Mouse (Mus musculus) heart, adult 18-20 months (tissue): ENCODE measurements around the gene Mrpl45. TPM values are rescaled to one million over a fixed set of nuclear protein-coding genes. Genes with fewer than 3 reads are reported as not detected.

Experiments
- DNase-seq, 2 experiments: peaks; one replicate each; pipeline ENCODE4 v3.0.0; 2021 to 2022; ENCODE audit warnings: mixed read lengths in 1 of 2
- total RNA-seq, 2 experiments: library from RNA; stranded (reverse); gene quantifications; 2 replicates each; pipeline ENCODE4 v1.2.3; 2021

Gene Mrpl45
- total RNA-seq, 2 experiments from 2014 or later: 59.6 to 70.9 TPM

GRCm38 (mm10) chr11:97333896-97334295 lies 18.4 kb downstream of the Mrpl45 start:
- DNase-seq: no peak

GRCm38 (mm10) chr11:97334400-97334799 lies 18.9 kb downstream of the Mrpl45 start:
- DNase-seq: no peak

- no peak for DNase-seq
Measured at GRCm38 (mm10) chr11:97336238-97336637, 20.7 kb downstream of the Mrpl45 start.

GRCm38 (mm10) chr11:97336751-97337345 lies 21.3 kb downstream of the Mrpl45 start:
- DNase-seq: no peak

GRCm38 (mm10) chr11:97337363-97337762 lies 21.8 kb downstream of the Mrpl45 start:
- DNase-seq: no peak

DNA sequence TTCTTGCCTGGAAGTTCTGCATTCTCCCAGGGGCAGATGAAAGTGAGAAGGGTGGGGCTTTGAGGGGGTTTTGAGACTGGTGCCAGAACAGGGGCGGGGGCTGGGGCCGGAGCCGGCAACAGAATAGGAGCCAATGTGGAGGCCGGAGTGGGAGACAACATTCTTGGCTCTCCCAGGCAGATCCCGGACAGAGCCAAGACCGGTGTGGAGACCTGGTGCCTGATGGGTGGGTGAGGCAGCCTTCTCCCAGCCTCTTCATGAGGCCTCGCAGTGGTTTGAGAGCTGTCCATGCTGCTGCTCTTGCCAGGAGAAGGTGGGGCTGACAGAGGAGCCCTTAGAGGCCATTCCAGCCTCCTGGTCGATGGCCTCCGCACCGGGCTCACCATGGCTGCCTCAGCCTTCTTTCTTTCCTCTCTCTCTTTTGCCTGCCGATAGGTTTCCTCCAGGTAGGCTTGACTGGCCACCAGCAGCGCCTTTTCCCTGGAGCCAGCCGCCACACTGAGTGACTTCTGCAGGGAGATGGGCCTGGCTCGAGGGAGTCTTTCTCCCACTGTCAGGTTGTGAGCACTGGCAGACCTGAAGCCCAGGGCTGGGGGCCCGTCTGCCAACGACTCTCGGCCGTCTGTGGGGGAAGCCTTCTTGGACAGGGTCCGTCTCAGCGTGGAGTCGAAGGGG lies 22.9 kb downstream of the Mrpl45 start:
- peak in 1 of 2 experiments; percentile 49 for DNase-seq

DNA sequence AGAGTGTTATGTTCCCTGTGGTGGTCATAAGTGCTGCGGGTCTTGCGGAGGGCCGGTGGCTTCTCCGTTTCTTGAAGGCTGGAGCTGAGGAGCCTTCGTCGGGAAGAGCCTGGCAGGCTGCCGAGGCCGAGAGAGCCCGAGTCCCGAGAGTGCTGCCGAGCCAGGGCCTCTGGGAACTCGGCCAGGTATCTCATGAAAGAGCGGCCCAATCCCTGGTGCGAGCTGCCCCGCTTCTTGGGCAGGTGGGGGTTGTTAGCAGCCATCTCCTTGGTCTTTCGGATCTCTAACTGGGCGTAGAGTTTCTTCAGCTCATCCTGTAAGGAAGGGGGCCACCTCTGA lies 23.4 kb downstream of the Mrpl45 start:
- peak; percentile 72 to 77 for DNase-seq

GRCm38 (mm10) chr11:97343175-97343574 lies 27.7 kb downstream of the Mrpl45 start:
- DNase-seq: no peak

GRCm38 (mm10) chr11:97343619-97344018 lies 28.1 kb downstream of the Mrpl45 start:
- DNase-seq: peak in 1 of 2 experiments; percentile 57

DNA sequence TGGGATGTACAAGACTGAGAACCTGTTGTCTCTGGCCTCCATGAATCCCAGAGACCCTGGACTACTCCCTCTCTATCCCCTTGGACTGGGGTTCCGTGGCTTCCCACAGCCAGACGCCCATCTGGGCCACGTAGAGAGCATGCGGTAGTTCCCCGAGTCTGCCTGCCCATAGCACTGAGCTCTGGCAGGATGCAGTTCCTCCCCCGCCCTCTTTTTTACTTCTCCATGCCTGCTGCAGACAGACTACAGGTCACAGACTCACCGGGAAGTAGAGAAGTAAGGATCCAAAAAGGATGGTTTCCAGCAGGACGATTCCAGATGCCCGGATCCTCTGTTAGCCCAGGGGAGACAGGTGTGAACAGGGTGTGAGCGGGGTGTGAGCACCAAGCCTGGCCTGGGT lies 29.9 kb downstream of the Mrpl45 start:
- DNase-seq: no peak

GRCm38 (mm10) chr11:97346383-97346782 lies 30.9 kb downstream of the Mrpl45 start:
- DNase-seq: no peak

DNA sequence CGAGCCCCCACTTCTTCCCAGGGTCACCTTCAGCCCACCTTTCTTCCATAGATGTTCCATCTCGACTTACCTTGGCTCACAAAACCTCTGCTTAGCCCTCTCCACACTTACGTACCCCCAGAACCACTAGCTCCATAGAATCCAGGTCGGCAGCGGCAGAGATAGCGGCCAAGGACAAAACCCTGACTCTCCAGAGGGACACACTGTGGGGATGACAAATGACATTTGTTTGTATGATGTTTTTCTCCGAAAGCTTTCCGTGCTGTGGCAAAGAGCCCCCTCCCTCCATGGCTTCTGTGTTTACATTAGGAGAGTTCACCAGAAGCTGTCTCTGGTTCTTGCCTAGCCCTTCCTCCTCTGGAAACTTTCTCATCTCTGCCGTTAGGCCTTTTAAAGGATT lies 31.8 kb downstream of the Mrpl45 start:
- DNase-seq: no peak

DNA sequence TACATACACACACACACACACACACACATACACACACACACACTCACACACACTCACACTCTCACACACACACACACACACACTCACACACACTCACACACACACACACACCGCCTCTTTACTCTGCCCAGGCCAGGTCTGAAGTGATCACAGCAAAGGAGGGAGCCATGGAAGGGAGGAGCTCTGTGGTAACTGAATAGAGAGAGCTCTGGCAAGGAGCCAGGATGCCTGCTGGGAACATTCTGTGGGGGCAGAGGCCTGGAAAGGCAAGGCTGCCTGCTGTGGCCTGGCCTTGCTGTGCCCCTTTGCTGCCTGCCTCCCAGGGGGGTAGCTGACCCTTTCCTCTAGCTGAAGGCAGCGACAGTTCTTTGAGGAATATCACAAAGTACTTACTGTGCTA lies 34.5 kb downstream of the Mrpl45 start:
- peak; percentile 65 to 68 for DNase-seq

DNA sequence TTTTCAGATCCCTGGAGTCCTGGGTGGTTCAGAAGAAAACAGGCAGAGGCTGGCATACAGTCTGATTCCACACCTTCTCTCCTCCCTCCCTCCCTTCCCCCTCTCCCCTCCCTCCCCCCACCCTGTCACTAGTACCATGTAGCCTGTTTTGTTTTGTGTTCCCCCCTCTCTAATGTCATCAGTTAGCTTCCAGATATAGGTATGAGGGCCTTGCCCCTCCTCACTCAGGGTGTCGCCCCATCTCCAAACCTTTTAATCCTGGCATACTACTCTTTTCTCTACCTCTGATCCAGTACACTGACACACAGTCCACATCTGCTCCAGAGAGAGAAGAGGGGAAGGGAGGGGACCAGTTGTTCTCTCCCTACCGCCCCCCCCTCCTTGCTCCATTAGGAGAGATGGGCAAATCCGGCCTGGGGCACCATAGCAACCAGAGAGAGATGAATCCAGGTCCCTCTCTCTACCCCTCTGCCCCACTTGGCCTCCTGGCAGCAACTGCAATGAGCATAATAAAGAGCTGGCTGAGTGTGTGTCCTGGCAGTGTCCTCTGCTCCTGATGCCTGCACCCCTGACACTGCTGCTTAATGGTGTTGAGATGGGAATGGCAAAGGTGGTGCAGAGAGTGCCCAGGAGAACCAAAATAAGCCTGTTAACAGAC lies 36.6 kb downstream of the Mrpl45 start, which contains the start of gene Gpr179:
Gene Gpr179, minus strand, starts transcription at position 51 of the 658 bp plus-strand sequence.
- no peak for DNase-seq

DNA sequence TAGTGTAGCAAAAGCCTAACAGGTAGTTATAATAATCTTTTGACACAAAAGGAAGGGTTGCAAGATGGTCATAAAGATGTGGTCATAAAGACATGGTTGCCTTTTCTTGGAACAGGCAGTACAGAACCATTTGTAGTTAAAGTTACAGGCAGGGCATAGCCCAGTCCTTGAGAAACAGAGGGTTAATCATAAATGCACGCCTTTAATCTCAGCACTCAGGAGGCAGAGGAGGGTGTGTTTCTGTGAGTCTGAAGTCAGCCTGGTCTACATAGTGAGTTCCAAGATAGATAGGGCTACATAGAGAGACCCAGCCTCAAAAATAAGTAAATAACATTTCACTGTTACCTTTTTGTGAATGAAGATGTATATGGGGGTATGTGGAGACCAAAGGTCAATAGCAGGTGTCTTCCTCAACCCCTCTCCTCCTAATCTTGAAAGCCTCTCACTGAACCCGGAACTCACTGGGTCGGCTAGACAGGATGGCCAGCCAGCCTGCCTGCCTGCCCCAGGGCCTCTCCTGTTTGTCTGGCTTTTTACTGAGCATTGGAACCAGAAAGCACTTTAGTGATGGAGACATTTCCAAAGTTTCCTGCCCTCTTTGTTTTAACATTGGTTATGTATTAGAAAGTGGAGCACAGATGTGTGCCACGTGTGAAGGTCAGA lies 37.5 kb downstream of the Mrpl45 start:
- DNase-seq: no peak

GRCm38 (mm10) chr11:97354646-97355045 lies 39.1 kb downstream of the Mrpl45 start:
- no peak for DNase-seq

DNA sequence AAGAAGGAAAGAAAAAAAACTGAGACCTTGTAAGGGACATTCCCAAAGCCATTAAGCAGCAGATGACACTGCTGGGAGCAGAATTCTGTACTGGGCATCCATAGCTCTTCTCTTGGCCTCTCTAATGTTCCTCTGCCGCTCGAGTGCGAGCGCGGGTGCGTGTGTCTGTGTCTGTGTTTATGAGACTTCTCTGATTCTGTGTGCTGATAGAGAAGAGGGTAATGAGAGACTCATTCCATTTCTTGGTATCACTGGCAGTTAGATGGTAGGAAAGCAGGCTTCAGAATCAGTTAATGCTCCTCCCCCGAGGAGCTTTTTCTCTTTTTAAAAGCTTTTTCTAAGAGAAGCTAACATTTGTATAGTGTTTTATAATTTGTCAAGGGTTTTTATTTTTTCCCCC lies 39.7 kb downstream of the Mrpl45 start:
- no peak for DNase-seq

- DNase-seq: peak; percentile 78 to 88
Measured at GRCm38 (mm10) chr11:97357663-97358062, 42.1 kb downstream of the Mrpl45 start.

- peak; percentile 96 to 97 for DNase-seq
Measured at GRCm38 (mm10) chr11:97361948-97362648, 46.6 kb downstream of the Mrpl45 start, which contains the start of gene Socs7. Gene Socs7 (plus strand): TSS chr11:97362551.

- peak; percentile 46 to 57 for DNase-seq
Measured at GRCm38 (mm10) chr11:97362649-97362942, 47.1 kb downstream of the Mrpl45 start.

- DNase-seq: peak; percentile 49 to 58
Measured at GRCm38 (mm10) chr11:97362943-97363643, 47.6 kb downstream of the Mrpl45 start.

GRCm38 (mm10) chr11:97363644-97363995 lies 48.1 kb downstream of the Mrpl45 start:
- peak in 1 of 2 experiments; percentile 56 for DNase-seq
